Mouse (Mus musculus) liver, adult 10 weeks (tissue): ENCODE measurements around the gene Foxe3. TPM values are rescaled to one million over a fixed set of nuclear protein-coding genes. Genes with fewer than 3 reads are reported as not detected.

Experiments used
- polyA plus RNA-seq: library from polyadenylated mRNA; stranded (reverse); fragments of 350-450 nt; fragmentation: Illumina TruSeq; extraction: RNeasy Lipid Tissue Mini Kit (QIAGEN cat#74804); gene quantifications from one replicate; pipeline ENCODE4 v1.2.3, GENCODE M21; 2014; ENCODE audit warnings: low read depth, low replicate concordance

Foxe3 gene
- polyA plus RNA-seq, result not detected

GRCm38 (mm10) chr4:114925917-114926312, at the start of gene Foxe3:
Gene Foxe3, minus strand, starts transcription at chr4:114926013.

DNA sequence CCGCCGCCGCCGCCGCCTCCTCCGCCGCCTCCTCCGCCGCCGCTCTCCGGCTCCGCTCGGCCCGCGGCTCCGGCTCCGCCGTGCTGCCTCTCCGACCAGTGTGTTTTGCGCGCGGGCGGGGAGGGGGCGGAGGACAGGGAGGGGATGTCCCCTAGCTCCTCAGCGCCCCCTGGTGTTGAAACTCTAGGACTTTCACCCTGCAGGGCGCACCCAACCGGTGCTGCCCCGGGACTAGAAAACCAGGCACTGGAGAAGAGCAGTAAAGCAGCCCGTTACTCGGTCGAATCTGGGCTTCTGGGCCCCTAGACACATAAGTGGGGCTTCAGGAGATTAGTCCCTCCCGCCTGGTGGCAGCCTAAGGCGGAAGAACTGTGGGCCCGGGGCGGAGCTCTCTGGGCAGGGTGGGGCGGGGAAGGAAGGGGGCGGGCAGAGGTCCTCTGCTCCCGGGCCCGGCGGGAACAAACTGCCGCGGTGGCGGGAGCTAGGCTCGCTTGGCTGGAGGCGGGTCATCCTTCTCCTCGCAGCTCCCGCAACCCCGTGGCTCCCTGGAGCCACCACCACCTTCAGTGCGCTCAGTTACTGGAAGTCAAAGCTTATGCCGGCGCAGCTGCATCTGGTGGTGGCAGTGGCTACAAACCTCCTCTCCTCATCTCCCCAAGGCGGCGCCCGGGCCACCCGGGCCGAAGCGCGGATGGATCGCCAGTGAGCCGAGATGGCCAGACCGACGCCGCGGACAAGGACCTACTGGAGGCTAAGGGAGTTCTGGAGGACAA, 16.8 kb downstream of the Foxe3 start, which contains the start of gene Foxd2:
Gene Foxd2 (minus strand): TSS at position 45 of the 773 bp plus-strand sequence.

Other genes starting within 250 kb of the Foxe3 start
- gene Gm12830, start 104.3 kb downstream of the Foxe3 start, polyA plus RNA-seq, result not detected
- gene Foxd2, start 17.1 kb downstream of the Foxe3 start, polyA plus RNA-seq, result not detected
- gene Cmpk1, start 61.2 kb upstream of the Foxe3 start, polyA plus RNA-seq, result 288 TPM
- 0.05 TPM for gene Stil, start 74.1 kb upstream of the Foxe3 start, polyA plus RNA-seq
- gene Tal1, start 130.4 kb upstream of the Foxe3 start, polyA plus RNA-seq, result 0.69 TPM
- gene Pdzk1ip1, start 162.7 kb upstream of the Foxe3 start, polyA plus RNA-seq, result 1.6 TPM
- gene Cyp4x1, start 208.3 kb upstream of the Foxe3 start, polyA plus RNA-seq, result not detected